Mouse (Mus musculus) left cerebral cortex, adult 2 months (tissue): ENCODE data around the gene Tmub1. TPM values are rescaled to one million over a fixed set of nuclear protein-coding genes. Genes with fewer than 3 reads are reported as not detected.
A peak's percentile ranks its signal among the peaks of the same experiment; 100 is the strongest.

Experiments
- DNase-seq, 2 experiments: peaks; one replicate each; pipeline ENCODE4 v3.0.0; 2021 to 2022; ENCODE audit warnings: low spot score in 2 of 2, mixed read lengths in 1 of 2; ENCODE audit errors: extremely low spot score in 1 of 2
- H3K27ac ChIP-seq: fragments of 200-600 bp; 2 replicates; pipeline ENCODE4 v1.8.1; 2022
- H3K4me3 ChIP-seq: fragments of 200-600 bp; 2 replicates; pipeline ENCODE4 v1.8.1; 2022
- CTCF ChIP-seq: fragments of 200-600 bp; IDR thresholded peaks from 2 replicates; pipeline ENCODE4 v1.8.1; 2022; ENCODE audit warnings: antibody characterized with exemption, mild to moderate bottlenecking, moderate library complexity
- intact Hi-C: fragments of 180-260 bp; cut with DNase I; formaldehyde crosslinking; loops from one replicate; pipeline ENCODE4 v1.15.1; 2025
- total RNA-seq, 2 experiments: library from RNA; stranded (reverse); gene quantifications; 2 replicates each; pipeline ENCODE4 v1.2.3; 2021

Gene Tmub1
- total RNA-seq, 2 experiments from 2014 or later: 26.1 to 28.7 TPM

GRCm38 (mm10) chr5:24420381-24420780 is 27.3 kb downstream of the Tmub1 start:
- Histone ChIP-seq H3K4me3 (no peak overlapping the region), H3K27ac (no peak overlapping the region)
- no peak for TF ChIP-seq CTCF
- intact Hi-C loops: no loop called here
- DNase-seq: no peak

- Histone ChIP-seq H3K4me3 (no peak overlapping the region), H3K27ac (no peak overlapping the region)
- no peak for DNase-seq
- TF ChIP-seq CTCF: no peak
- intact Hi-C loops: loop anchor here (2.0 kb wide), 1 partner anchor 53 kb away; no protein-coding TSS in a partner anchor
Measured at GRCm38 (mm10) chr5:24417587-24417986, 30.1 kb downstream of the Tmub1 start.

- DNase-seq: peak; percentile 54 to 63
- no peak overlapping the region for H3K4me3 ChIP-seq
- intact Hi-C loops: loop anchor here (2.0 kb wide), 1 partner anchor 55 kb away; no protein-coding TSS in a partner anchor
- peak; percentile 73 for TF ChIP-seq CTCF
- no peak overlapping the region for H3K27ac ChIP-seq
Measured at GRCm38 (mm10) chr5:24416222-24416736, 31.4 kb downstream of the Tmub1 start.

- no peak overlapping the region for H3K27ac ChIP-seq
- H3K4me3 ChIP-seq: no peak overlapping the region
- DNase-seq: no peak
- intact Hi-C loops: no loop called here
- TF ChIP-seq CTCF: no peak
Measured at GRCm38 (mm10) chr5:24413938-24414337, 33.7 kb downstream of the Tmub1 start.

GRCm38 (mm10) chr5:24413042-24413693 is 34.5 kb downstream of the Tmub1 start, which contains the start of gene Asic3:
Asic3 (plus strand) TSS chr5:24413392.
- Histone ChIP-seq H3K27ac (no peak within 1 kb of the TSS), H3K4me3 (no peak within 1 kb of the TSS)
- intact Hi-C loops: no loop called here
- DNase-seq: no peak
- TF ChIP-seq CTCF: no peak

GRCm38 (mm10) chr5:24412063-24412462 is 35.6 kb downstream of the Tmub1 start:
- intact Hi-C loops: no loop called here
- DNase-seq: no peak
- Histone ChIP-seq H3K27ac (no peak overlapping the region), H3K4me3 (no peak overlapping the region)
- no peak for TF ChIP-seq CTCF

- intact Hi-C loops: no loop called here
- TF ChIP-seq CTCF: no peak
Measured at GRCm38 (mm10) chr5:24409466-24409865, 38.2 kb downstream of the Tmub1 start.

GRCm38 (mm10) chr5:24408651-24409050 is 39.0 kb downstream of the Tmub1 start:
- DNase-seq: no peak
- H3K27ac ChIP-seq: peak overlapping the region; percentile 36; the same call in 1 of the 2 replicates
- intact Hi-C loops: no loop called here

More at GRCm38 (mm10) chr5:24409466-24409865, 38.2 kb downstream of the Tmub1 start:
- DNase-seq: no peak
- Histone ChIP-seq H3K4me3 (no peak overlapping the region), H3K27ac (no peak overlapping the region)

GRCm38 (mm10) chr5:24405389-24405876 is 42.2 kb downstream of the Tmub1 start:
- intact Hi-C loops: no loop called here
- peak overlapping the region; percentile 55 for H3K27ac ChIP-seq
- DNase-seq: no peak

More at GRCm38 (mm10) chr5:24408651-24409050, 39.0 kb downstream of the Tmub1 start:
- no peak overlapping the region for H3K4me3 ChIP-seq
- TF ChIP-seq CTCF: no peak

GRCm38 (mm10) chr5:24404594-24405360 is 42.9 kb downstream of the Tmub1 start:
- no peak overlapping the region for H3K4me3 ChIP-seq
- TF ChIP-seq CTCF: no peak
- intact Hi-C loops: no loop called here
- DNase-seq: no peak
- H3K27ac ChIP-seq: peak overlapping the region; percentile 55

More at GRCm38 (mm10) chr5:24405389-24405876, 42.2 kb downstream of the Tmub1 start:
- no peak for TF ChIP-seq CTCF
- H3K4me3 ChIP-seq: no peak overlapping the region

- Histone ChIP-seq H3K4me3 (no peak overlapping the region), H3K27ac (no peak overlapping the region)
- no peak for DNase-seq
- TF ChIP-seq CTCF: no peak
- intact Hi-C loops: no loop called here
Measured at GRCm38 (mm10) chr5:24401969-24402368, 45.7 kb downstream of the Tmub1 start.
